Mouse (Mus musculus) regulatory T cell (primary cell): ENCODE data around the gene Abtb2.

Experiments
- in situ Hi-C: fragments of 300-600 bp; cut with MboI, MseI; formaldehyde crosslinking; loops from one replicate; pipeline ENCODE4 v1.15.1; 2025; ENCODE audit warnings: high pct_unique_total_duplicates

The Abtb2 gene

DNA sequence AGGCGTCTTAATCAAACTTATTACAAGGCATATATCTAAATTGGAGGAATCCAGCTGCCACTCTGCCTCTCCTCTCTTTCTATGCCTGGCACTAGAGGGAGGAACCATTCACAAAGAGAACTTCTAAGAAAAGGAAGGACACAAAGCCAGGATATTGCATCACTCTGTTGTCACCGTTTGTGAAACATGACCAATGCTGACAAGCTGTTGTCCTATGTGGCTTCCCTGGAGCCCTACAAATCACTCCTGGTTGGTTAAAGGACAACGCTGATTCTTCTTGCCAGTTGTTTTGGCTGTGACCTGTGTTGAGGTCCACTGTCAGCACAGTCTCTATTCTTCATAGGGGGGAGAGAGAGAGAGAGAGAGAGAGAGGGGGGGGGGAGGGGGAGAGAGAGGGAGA, 17.2 kb downstream of the Abtb2 start:
- in situ Hi-C loops: no loop called here

DNA sequence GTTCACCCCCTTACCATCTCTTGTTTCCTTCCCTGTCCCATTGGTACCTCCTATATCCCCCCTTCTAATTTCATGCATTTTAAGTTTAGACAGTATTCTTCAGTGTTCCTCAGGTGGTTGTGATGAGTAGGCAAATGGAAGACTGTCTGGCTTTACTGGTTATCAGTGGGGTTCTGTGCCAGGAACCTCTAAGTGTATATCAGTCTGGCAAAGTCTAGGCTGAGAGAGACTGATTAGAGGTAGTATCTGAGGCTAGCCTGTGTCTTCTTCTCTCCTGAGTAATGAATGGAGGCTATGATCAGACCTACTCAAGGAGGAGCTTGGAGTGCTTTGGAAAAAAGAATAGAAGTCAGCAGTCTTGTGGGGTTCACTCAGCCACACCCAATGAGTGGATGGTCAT, 18.0 kb downstream of the Abtb2 start:
- in situ Hi-C loops: no loop called here

DNA sequence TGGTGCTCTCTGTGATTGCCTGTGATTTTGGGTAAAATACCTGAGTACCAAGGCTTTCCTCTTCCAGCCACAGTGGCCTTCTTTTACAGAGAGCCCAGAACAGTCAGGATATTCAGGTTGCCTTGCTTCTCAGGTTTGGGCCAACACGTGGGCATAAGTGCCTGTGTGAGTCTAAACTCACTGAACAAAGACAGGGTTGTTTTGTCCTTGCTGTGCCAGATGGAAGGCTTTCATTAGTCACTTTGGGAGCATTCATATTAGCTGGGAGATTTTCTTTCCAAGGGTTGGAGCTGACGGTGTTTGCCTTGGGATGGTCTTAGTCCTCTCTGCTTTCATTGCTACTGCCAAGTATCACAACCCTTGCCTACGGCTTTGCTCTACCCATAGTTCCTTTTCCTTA, 20.3 kb downstream of the Abtb2 start:
- in situ Hi-C loops: no loop called here

DNA sequence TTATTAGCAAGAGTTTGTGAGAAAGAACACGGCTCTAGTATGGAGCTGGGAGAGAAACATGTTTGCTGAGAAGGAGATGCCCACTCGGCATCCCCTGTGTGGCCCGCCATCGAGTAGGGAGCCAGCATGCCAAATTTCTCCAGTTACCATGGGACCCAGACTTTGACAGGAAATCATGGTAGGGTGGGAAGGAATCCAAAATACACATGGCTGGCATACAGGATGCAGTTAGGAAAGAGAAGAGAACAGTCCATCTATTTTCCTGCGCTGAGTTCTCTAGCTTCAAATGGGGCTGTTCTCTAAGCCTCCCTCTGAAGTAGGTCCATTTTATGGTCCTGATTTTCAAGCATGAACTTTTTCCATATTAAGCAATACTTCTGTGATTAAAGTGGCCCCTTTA, 22.7 kb downstream of the Abtb2 start:
- in situ Hi-C loops: no loop called here

DNA sequence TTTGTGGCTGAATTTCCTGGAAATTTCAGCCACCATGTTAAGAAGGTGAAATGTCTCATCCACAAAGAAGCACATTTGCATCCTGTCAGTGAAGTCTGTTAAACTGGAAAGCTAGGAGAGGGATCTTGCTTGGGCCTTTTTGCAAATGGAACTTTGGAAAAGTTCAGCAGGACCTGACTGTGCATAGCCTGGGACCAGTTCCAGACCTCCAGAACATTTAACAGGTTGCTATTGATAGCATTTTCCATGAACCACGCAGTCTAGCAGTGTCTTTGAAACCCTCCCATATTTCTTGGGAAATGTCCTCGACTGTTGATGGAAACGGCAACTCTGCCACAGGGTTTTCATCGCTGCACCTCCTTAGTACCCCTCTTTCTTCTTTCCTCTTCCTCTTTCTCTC, 23.3 kb downstream of the Abtb2 start:
- in situ Hi-C loops: no loop called here

DNA sequence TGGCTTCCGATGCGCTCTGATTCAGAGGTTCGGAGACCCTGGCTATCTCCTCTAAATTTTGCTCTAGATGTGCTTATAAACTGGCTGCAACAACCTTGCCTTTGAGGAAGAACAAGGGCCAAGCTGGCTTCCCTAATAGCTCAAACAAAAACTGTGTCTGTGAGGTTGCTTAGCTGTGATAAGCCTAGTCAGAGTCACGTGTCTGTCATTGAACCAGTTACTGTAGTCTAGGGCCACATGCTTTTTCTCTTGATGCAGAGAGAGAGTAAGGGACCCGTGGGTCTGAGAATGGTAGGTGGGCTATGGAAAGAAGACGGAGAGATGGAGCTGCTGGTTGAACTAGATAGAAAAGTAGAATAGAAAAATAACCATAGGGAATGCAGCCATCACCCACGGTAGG, 24.5 kb downstream of the Abtb2 start:
- in situ Hi-C loops: no loop called here

DNA sequence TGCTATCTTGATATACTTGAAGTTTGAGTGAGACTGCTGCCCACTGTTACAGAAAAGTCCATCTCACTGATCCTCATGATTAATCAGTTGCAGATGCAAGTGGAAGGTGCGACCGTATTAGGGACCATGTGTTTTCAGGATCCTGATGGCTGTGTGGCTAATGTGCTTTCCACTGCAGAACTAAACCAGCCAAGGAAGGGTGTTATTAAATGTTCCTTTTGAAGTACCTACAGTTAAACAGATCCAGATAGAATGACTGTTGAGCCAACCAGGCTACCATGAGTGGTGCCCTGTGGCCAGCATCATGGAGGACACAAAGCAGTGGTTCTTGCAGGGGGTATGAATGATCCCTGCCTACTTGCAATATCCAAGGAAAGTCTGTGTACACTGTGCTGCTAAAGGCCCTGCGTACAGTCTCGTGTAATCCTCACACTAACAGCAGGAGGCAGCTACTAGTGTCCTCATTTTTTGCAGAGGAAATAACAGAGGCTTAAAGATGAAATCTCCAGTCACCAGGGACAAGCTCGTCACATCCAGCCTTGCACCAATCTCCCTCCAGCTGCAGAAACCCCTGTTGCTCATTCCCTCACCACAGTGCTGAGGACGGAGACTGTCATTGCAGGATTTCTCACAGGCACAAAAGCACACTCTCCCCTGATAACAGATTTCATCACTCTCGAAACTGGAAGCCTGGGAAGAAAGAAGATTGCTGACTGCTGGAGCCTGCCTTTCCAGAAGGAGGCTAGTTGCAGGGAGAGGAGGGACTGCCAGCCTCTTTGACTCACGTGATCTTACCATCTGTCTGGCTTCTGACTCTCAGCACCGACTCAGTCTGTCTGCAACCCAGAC, 25.9 kb downstream of the Abtb2 start:
- in situ Hi-C loops: no loop called here

DNA sequence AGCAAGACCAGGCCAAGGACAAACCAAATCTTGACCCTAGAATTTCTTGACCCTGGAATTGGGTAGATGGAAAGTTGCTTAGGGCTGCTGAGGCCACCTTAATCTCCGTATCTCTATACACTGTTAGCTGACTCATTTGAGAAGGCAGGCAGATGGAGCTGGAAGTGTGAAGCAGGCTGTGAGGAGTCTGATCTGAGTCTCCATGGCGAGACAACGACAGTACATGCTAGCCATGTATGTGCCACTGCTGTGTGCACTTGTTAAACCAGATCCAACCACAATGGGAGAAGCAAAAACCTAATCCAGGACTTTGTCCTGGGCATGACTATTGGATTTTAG, 26.4 kb downstream of the Abtb2 start:
- in situ Hi-C loops: no loop called here

DNA sequence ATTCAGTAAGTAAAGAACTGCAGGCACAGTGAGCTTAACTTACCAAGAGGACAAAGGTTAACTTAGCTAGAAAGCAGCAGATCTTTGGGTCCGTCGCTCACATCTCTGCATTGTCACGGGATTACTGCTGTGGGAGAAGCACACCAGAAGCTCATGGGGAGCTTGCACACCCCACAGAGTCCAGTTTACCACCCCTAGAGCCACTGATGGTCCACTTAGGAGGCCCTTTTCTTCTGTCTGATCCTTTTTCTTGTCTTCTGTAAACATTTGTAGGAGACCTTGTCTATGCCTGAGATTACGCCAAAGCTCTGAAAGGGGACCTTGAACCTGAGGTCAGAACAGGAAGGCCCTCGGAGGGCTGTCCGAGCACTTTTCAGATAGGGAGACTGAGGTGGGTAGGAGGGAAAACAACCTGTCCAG, 28.5 kb downstream of the Abtb2 start:
- in situ Hi-C loops: no loop called here

DNA sequence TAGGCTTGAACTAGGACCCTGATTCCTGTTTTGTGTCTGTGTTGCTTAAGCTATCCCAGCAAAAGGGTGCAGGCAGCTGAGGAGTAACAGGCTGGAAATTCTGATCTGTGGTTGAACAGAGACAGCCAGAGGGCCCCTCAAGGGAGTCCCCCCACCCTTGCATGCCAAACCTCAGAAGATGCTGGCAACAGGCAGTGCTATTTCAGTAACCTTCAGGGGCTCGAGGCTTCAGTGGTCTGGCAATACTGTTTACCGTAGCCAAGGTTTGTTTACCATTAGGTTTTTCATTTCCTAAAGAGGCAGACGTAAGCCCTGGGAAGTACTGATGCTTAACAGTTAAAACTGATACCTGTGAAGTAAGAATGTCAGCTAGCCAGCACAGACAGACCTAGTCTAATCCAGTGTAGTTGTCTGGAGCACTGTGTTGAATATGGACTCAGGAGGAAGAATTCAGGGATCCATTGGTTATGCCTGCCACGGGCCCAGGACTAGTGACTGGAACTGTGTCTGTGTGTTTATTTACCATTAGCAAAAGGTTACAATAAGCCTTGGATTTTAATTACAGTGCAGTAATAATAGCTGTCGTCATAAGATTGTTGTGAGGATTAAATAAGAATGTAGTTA, 29.0 kb downstream of the Abtb2 start:
- in situ Hi-C loops: no loop called here

DNA sequence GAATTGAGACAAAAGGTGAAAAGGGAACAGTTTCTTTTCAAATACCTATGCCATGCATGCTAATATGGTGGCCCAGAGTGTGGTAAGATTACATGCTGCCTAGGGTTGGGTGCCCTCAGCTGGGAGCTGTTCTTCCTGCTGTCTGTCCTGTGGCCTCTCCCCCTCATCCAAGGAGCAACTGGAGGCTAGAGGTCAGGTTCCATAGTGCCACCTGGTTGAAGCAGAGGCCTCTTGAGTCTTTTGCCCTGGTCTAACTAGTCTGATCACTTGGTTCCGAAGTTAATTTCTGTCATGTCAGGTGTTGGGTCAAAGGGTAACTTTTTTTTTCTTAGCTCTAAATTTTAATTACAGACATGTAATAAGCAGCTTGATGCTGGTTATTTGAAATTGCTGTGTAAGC, 33.2 kb downstream of the Abtb2 start:
- in situ Hi-C loops: no loop called here

DNA sequence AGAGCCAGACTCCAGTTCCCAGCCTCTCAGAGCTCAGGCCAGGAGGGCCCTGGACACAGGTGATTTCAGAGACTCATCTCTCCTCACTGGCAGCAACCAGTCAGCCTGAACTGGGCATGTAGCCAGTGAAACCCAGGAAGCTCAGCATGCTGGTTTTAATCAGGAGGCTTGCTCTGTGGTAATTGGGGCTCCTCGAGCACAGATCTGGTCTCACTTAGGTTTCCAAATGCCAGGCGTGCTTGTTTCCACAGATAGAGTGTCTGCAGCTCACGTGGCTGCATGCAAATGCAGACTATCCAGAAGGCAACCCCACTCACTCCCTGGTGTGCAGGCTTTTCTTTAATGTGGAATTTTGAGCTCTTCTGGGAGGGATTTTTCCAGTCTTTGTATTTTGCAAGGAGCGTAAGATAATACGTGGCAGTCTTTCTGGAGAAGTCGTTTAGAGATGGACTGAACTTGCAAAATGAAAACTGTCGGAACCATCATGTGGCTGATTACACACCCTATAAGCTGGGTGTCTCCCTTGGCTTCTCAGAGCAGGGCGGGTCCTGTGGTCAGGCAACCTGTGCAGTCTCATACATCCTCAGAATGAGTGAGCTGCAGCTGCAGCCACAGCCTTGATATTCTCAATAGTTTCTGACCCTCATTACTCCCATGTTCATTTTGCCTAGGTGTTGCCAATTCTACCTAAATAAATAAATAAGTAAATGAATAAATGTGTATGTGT, 34.2 kb downstream of the Abtb2 start:
- in situ Hi-C loops: no loop called here

DNA sequence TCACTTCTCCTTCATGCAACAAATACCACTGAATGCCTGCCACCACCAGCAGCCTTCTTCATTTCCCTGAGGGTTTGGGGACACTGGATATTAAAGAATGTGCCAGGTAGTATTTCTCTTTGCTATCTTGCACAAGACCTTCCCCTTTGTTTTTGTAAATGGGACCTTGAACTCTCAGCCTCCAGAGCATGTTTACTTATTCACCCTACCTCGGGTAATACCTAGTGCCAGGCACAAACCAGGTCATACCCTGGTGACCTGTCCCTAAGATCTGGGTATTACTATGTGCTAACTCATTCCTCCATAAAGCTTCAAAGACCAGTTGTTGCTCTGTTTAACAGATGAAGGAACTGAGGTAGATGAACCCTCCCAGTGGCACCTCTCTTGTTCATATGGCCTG, 35.0 kb downstream of the Abtb2 start:
- in situ Hi-C loops: no loop called here

DNA sequence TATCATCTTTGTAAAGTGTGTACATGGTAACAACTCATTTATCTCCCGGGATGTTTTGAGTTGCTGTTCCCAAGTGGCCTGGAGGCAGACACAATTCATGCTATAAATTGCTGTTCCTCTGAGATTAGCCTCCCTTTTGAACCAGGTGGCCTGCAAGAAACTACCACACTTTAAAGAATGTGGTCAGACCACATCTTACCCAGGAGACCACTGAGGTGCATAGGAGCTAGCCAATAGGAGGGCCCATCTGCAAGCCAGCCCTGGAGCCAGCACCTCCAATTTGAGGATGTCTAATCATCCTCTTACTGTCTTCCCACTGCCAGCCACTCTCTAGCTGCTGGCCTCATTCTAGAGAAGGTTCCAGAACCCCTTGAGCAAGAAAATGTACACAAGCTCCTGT, 35.4 kb downstream of the Abtb2 start:
- in situ Hi-C loops: no loop called here

DNA sequence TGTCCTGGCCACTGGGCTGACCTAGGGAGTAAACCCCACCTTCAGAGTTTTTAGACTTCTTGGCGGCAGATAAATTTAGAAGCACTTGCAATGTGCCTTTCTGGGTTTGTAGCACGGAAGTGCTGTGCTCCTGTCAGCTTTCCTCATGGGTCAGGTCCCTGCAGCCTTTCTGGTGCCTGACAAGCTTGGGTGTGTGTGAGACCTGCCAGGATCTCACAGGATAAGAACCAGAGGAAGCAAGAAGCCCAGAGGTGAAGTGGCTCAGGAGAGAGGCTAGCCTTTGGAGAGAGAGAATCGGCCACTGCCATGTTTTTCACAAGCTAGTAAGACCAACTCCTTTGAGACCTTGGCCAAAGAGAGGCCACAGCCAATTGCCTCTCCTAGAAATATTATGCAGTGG, 37.1 kb downstream of the Abtb2 start:
- in situ Hi-C loops: no loop called here

DNA sequence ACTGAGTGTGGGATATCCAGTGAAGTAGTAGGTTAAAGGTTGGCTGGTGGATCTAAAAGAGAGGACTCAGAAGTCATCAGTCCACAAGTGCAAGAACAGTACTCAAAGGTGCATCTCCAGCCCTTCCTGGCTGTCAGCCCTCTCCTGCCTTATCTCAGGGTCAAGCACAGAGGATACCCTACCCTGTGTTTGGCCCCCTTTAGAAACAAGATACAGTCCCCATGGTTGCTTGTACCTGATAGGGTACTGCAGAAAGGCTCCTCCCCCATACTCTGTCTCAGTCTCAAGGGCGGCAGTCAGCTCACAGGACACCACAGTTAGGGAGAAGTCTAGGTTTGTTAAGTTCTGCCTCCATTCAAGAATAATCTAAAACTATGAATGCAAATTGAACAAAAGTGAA, 37.8 kb downstream of the Abtb2 start:
- in situ Hi-C loops: no loop called here

DNA sequence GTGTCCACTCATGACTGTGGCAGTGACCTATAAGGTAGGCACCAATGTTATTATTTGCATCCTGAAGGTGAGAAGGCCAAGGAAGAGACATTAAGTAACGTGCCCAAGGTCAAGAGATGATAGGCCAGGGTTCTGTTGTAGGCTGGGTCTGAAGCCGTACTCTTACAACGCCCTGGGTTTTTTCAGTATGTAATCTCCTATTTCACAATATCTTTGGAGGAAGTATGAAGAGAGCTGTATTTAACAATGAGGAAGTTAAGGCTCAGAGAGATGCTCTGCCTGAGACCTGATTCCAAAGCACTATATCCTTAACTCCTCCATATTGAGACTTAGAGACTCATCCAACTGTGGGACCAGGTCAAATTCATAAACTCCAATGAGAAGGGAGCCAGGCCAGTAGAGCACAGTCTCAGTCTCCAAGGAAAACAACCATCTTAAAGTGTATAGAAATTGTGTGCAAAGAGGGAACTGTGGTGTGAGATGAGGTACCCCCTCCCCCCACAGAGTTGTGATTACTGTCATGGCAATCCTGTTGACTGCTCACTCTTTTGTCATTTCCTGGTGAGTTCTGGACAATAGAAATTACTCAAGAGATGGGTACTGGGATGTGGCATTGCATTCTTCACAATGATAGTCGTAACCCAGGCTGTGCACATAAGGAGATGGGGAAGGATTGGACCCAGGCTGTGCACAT, 39.8 kb downstream of the Abtb2 start:
- in situ Hi-C loops: no loop called here

DNA sequence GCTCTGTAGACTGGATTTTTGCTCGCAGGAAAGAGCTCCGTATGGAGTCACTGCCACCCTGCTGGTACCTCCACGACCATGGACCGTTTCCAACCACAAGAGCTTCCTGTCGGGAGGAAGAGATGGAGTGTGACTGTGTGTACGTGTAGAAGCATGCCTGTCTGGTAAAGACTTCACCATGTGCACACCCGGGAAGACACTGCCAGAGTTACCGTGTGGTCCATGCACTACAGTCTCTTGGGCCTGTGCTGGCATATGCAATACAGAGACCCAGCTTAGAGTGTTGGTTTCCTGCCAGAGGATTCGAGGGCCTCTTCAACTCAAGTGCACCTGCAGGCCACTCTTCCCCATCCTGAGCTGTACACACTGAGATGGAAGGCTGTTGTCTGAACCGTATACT, 41.8 kb downstream of the Abtb2 start:
- in situ Hi-C loops: no loop called here

DNA sequence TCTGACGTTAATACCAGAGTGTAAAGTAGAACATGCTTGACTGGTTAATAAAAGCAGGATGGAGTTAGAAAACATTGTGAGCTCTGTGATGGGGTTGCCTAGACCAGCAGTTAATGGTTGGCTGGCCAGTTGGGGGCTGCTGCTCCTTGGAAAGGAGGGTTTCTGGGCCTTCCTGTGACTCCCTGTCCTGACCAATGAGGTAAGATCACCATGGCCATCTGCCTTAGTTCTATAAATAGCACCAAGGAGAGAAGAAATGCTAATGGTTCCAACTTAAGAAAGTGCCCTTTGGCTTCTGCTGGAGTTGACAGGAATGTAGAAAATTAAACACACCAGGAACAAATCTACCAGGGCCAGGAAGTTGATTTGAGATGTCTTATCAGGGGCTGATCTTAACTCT, 42.8 kb downstream of the Abtb2 start:
- in situ Hi-C loops: no loop called here

DNA sequence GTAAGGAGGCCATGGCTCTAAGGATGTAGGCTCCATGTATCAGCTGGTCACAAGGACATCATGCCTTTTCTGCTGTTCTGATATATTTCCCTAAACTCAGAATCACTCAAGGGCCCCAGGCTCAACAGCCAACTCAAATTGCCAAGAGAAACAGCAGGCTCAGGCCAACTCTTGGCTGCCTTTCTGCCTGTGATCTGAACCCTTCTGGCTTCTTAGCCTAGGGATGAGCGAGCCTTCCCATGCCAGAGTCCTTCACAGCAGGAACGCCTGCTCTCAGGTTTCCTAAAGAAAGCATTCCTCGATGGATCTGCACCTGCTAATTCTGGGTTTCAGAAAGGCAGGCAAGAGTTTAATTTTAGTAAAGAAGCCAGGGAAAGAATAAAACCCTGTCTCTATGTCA, 43.4 kb downstream of the Abtb2 start:
- in situ Hi-C loops: no loop called here

DNA sequence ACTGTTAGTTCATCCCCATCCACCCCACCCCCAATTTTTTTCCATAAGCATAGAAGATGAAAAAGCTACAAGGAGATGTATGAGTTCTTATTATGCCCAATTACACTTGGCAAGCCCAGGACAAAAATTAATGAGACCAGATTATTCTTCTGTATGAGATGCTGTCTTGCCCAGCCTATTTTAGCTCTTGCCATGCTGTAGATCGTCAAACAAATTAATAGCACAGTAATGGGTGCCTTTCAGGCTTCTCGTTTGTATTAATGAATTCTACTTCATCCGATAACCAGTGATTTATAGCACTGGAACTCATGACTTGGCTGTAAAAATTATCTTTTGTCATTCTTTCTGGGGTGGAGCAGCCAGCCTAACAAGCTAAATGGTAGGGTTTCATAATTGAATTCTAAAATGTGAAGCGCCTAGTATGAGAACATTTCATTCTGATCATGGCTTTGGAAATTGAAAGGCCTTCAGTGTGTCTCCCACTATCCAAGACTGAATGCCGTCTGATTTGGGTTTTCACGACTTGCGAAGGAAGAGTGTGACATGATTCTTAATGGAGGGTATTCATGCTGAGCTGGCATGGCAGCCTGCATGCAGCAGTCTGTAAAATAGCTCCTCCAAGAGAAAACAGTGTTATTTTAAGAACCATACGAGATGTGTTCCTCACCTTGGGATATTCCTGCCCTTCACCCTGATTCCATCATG, 44.9 kb downstream of the Abtb2 start:
- in situ Hi-C loops: loop anchor here (10.0 kb wide), 1 partner anchor 64 kb away; no protein-coding TSS in a partner anchor

DNA sequence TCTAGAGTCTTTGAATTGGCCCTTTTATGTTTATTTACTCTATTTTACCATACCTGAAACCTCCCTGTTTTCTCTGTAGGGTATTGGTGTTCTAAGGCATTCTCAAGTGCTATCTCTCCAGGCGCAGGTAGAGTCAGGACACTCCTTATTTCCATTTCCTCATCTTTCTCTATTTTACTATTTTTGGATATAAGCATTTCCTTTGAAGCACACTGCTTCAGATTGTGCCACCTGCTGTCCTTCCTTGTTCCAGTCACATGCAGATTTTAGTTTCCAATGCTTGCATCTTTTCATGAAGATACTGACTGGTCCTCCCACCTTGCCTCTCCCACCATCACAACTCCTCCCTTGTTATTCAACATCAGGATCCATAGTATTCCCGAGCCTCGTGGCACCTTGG, 47.8 kb downstream of the Abtb2 start:
- in situ Hi-C loops: loop anchor here (10.0 kb wide), 1 partner anchor 61 kb away; no protein-coding TSS in a partner anchor
